Mouse (Mus musculus) heart, embryonic 14.5 days (tissue): ENCODE measurements around the gene Kirrel3. TPM values are rescaled to one million over a fixed set of nuclear protein-coding genes. Genes with fewer than 3 reads are reported as not detected.

Source experiments
- ATAC-seq: fragments of 200-750 bp; cut with Nextera tagmentation; 2 replicates; pipeline ENCODE4 v1.8.0; 2017; ENCODE audit warnings: low read depth, moderate TSS enrichment; ENCODE audit not compliant: insufficient number of reproducible peaks, insufficient read depth, low FRiP score
- H3K27ac ChIP-seq, 2 experiments: fragments of 200-500 bp in 1 of 2; fragments of 300-500 bp in 1 of 2; sonication (generic) in 1 of 2; replicated peaks in 1 of 2; 2 replicates each; pipeline ENCODE4 v1.5.1; 2012 to 2014; ENCODE audit warnings: low read depth in 2 of 2, low read length in 2 of 2, control low read depth in 1 of 2, mild to moderate bottlenecking in 1 of 2, mixed read lengths in 1 of 2; ENCODE audit not compliant: control insufficient read depth in 1 of 2, insufficient read depth in 1 of 2
- H3K27me3 ChIP-seq: fragments of 300-500 bp; sonication (generic); 2 replicates; pipeline ENCODE4 v1.6.1; 2014; ENCODE audit warnings: mild to moderate bottlenecking, low read length, control low read depth; ENCODE audit not compliant: control insufficient read depth, insufficient read depth
- H3K36me3 ChIP-seq: fragments of 300-500 bp; sonication (generic); 2 replicates; pipeline ENCODE4 v1.6.1; 2014; ENCODE audit warnings: mild to moderate bottlenecking, control low read depth, low read length, mixed read lengths; ENCODE audit not compliant: control insufficient read depth, insufficient read depth
- H3K4me1 ChIP-seq, 2 experiments: fragments of 200-500 bp in 1 of 2; fragments of 300-500 bp in 1 of 2; sonication (generic) in 1 of 2; 2 replicates each; pipeline ENCODE4 v1.6.1; 2012 to 2014; ENCODE audit warnings: low read length in 2 of 2, control low read depth in 1 of 2, mixed read lengths in 1 of 2; ENCODE audit not compliant: control insufficient read depth in 2 of 2, insufficient read depth in 2 of 2
- H3K4me2 ChIP-seq: fragments of 300-500 bp; sonication (generic); 2 replicates; pipeline ENCODE4 v1.6.1; 2014; ENCODE audit warnings: mild to moderate bottlenecking, low read length
- H3K4me3 ChIP-seq, 2 experiments: fragments of 200-500 bp in 1 of 2; fragments of 300-500 bp in 1 of 2; sonication (generic) in 1 of 2; 2 replicates each; pipeline ENCODE4 v1.5.1; 2012 to 2014; ENCODE audit warnings: low read length in 2 of 2, mild to moderate bottlenecking in 2 of 2, control low read depth in 1 of 2, low read depth in 1 of 2, moderate library complexity in 1 of 2; ENCODE audit not compliant: control insufficient read depth in 1 of 2, insufficient read depth in 1 of 2
- H3K9ac ChIP-seq: fragments of 300-500 bp; sonication (generic); 2 replicates; pipeline ENCODE4 v1.6.1; 2014; ENCODE audit warnings: mild to moderate bottlenecking, low read length
- H3K9me3 ChIP-seq: fragments of 300-500 bp; sonication (generic); 2 replicates; pipeline ENCODE4 v1.6.1; 2016; ENCODE audit warnings: low read length, control low read depth; ENCODE audit not compliant: control insufficient read depth
- WGBS: fragments of 180-500 bp; shearing (Covaris S2); extraction: QIAGEN DNeasy Blood & Tissue Kit; methylation state at CpG from one replicate; pipeline ENCODE4 v1.1.7; 2014; 5-methylcytosine and 5-hydroxymethylcytosine counted together
- polyA plus RNA-seq: library from polyadenylated mRNA; unstranded; fragments of >200 nt; fragmentation: Nextera tagmentation; extraction: Ambion mirVana; gene quantifications from 2 replicates; pipeline ENCODE4 v1.2.1, GENCODE M21; 2014

Gene Kirrel3
- polyA plus RNA-seq, 1 experiment from 2014 or later, result 1.0 TPM

- Histone ChIP-seq H3K36me3 (no peaks in the 10 kb centered on the region), H3K4me3 (no peak overlapping the region), H3K27ac (no peak overlapping the region), H3K9ac (no peak overlapping the region), H3K9me3 (no peaks in the 10 kb centered on the region), H3K27me3 (no peaks in the 10 kb centered on the region), H3K4me2 (no peak overlapping the region), H3K4me1 (no peaks in the 10 kb centered on the region)
- no peak for ATAC-seq
- 72% methylated on average over 7 of the region's 7 CpGs for WGBS
Measured at GRCm38 (mm10) chr9:34603750-34604149, 118.1 kb downstream of the Kirrel3 start.

GRCm38 (mm10) chr9:34604931-34605330, 119.2 kb downstream of the Kirrel3 start:
- 83% methylated on average over 4 of the region's 4 CpGs for WGBS
- no peaks in the 10 kb centered on the region for H3K4me1 ChIP-seq
- no peak overlapping the region for H3K4me2 ChIP-seq
- no peak overlapping the region for H3K27ac ChIP-seq
- no peaks in the 10 kb centered on the region for H3K36me3 ChIP-seq
- no peaks in the 10 kb centered on the region for H3K27me3 ChIP-seq
- no peak overlapping the region for H3K4me3 ChIP-seq
- no peak for ATAC-seq
- H3K9ac ChIP-seq, result no peak overlapping the region
- no peaks in the 10 kb centered on the region for H3K9me3 ChIP-seq

GRCm38 (mm10) chr9:34605486-34605885, 119.8 kb downstream of the Kirrel3 start:
- no peak overlapping the region for H3K27ac ChIP-seq
- H3K9me3 ChIP-seq, result no peaks in the 10 kb centered on the region
- H3K4me1 ChIP-seq, result no peaks in the 10 kb centered on the region
- no peak overlapping the region for H3K4me3 ChIP-seq
- no peak overlapping the region for H3K4me2 ChIP-seq
- WGBS, result 80% methylated on average over 8 of the region's 8 CpGs
- no peaks in the 10 kb centered on the region for H3K36me3 ChIP-seq
- no peaks in the 10 kb centered on the region for H3K27me3 ChIP-seq
- no peak for ATAC-seq
- no peak overlapping the region for H3K9ac ChIP-seq

- H3K4me1 ChIP-seq, result no peaks in the 10 kb centered on the region
- H3K4me2 ChIP-seq, result no peak overlapping the region
- H3K9ac ChIP-seq, result no peak overlapping the region
- no peak overlapping the region for H3K27ac ChIP-seq
- no peaks in the 10 kb centered on the region for H3K36me3 ChIP-seq
- no peaks in the 10 kb centered on the region for H3K9me3 ChIP-seq
- no peaks in the 10 kb centered on the region for H3K27me3 ChIP-seq
- 75% methylated on average over 2 of the region's 2 CpGs for WGBS
- no peak for ATAC-seq
- H3K4me3 ChIP-seq, result no peak overlapping the region
Measured at GRCm38 (mm10) chr9:34607976-34608375, 122.3 kb downstream of the Kirrel3 start.

- H3K4me3 ChIP-seq, result no peak overlapping the region
- no peaks in the 10 kb centered on the region for H3K4me1 ChIP-seq
- H3K9me3 ChIP-seq, result no peaks in the 10 kb centered on the region
- no peak overlapping the region for H3K27ac ChIP-seq
- no peak overlapping the region for H3K4me2 ChIP-seq
- no peaks in the 10 kb centered on the region for H3K36me3 ChIP-seq
- WGBS, result 85% methylated on average over 6 of the region's 6 CpGs
- no peak for ATAC-seq
- no peaks in the 10 kb centered on the region for H3K27me3 ChIP-seq
- no peak overlapping the region for H3K9ac ChIP-seq
Measured at GRCm38 (mm10) chr9:34612886-34613769, 127.4 kb downstream of the Kirrel3 start.

- no peaks in the 10 kb centered on the region for H3K4me1 ChIP-seq
- H3K9ac ChIP-seq, result no peak overlapping the region
- H3K27ac ChIP-seq, result no peak overlapping the region
- H3K9me3 ChIP-seq, result no peaks in the 10 kb centered on the region
- H3K4me2 ChIP-seq, result no peak overlapping the region
- no peaks in the 10 kb centered on the region for H3K27me3 ChIP-seq
- no peak overlapping the region for H3K4me3 ChIP-seq
- H3K36me3 ChIP-seq, result no peaks in the 10 kb centered on the region
- no peak for ATAC-seq
- 38% methylated on average over 6 of the region's 6 CpGs for WGBS
Measured at GRCm38 (mm10) chr9:34618099-34618498, 132.4 kb downstream of the Kirrel3 start.

- Histone ChIP-seq H3K4me3 (no peak overlapping the region), H3K9ac (no peak overlapping the region), H3K9me3 (no peaks in the 10 kb centered on the region), H3K27ac (no peak overlapping the region), H3K27me3 (no peaks in the 10 kb centered on the region), H3K4me2 (no peak overlapping the region), H3K4me1 (no peaks in the 10 kb centered on the region), H3K36me3 (no peaks in the 10 kb centered on the region)
- 87% methylated on average over 3 of the region's 3 CpGs for WGBS
- no peak for ATAC-seq
Measured at GRCm38 (mm10) chr9:34619913-34620312, 134.2 kb downstream of the Kirrel3 start.

- no peak overlapping the region for H3K4me3 ChIP-seq
- H3K9ac ChIP-seq, result no peak overlapping the region
- 60% methylated on average over 5 of the region's 5 CpGs for WGBS
- H3K36me3 ChIP-seq, result no peaks in the 10 kb centered on the region
- H3K9me3 ChIP-seq, result no peaks in the 10 kb centered on the region
- no peak overlapping the region for H3K27ac ChIP-seq
- H3K27me3 ChIP-seq, result no peaks in the 10 kb centered on the region
- no peaks in the 10 kb centered on the region for H3K4me1 ChIP-seq
- no peak overlapping the region for H3K4me2 ChIP-seq
- no peak for ATAC-seq
Measured at GRCm38 (mm10) chr9:34623526-34623925, 137.8 kb downstream of the Kirrel3 start.
